In genomic region chr9:44799102-44799957, GRCm38 (mm10) we compare ENCODE assay signal across 8 mouse cellular contexts. TPM values are rescaled to one million over a fixed set of nuclear protein-coding genes. Genes with fewer than 3 reads are reported as not detected.
DNase-seq lines count a peak whose midpoint lies in the region; ATAC-seq lines count a peak whose summit lies in the region.

Gene Tmem25 (minus strand): TSS chr9:44799307.

- ATAC-seq in megakaryocyte, adult 5-6 weeks (ENCODE audit: poor library complexity, severe bottlenecking) = peak; percentile 91

- DNase-seq in adrenal gland, adult 18-20 months (ENCODE audit: low spot score in 2 of 2) = peak; percentile 74 to 83
- DNase-seq in embryo, embryonic 10.5 days (ENCODE audit: low spot score) = peak; percentile 85
- peak; percentile 80 for DNase-seq in gastrocnemius, postnatal 10 days
- DNase-seq in induced T-regulatory cell, adult 2 months (ENCODE audit: low read depth) = peak; percentile 84
- DNase-seq in left cerebral cortex, adult 8-10 months (ENCODE audit: low spot score in 2 of 2) = peak; percentile 72 to 91
- peak; percentile 87 to 89 for DNase-seq in right cerebral cortex, adult 2 months (ENCODE audit: low spot score in 2 of 2)
- peak; percentile 43 for DNase-seq in urinary bladder, postnatal 10 days (ENCODE audit: low spot score)

RNA-seq across cellular contexts. Expression of gene Tmem25, which starts in this region (rescaled TPM):
- 1 to 10 TPM; 4.2 to 8.3 TPM for total RNA-seq in adrenal gland, adult 18-20 months (2021)
- 1 to 10 TPM; 6.4 to 8.0 TPM for total RNA-seq in gastrocnemius, postnatal 10 days (2021)
- total RNA-seq in left cerebral cortex, adult 8-10 months (2022) = 10 to 100 TPM; 44.8 to 61.5 (median 58.2) TPM
- total RNA-seq in megakaryocyte, adult 5-6 weeks (2015) = 0.23 and 0.45 TPM in 2 replicates
- total RNA-seq in megakaryocyte, adult 5-6 weeks (2017) = 0.16 and 0.51 TPM in 2 replicates

Comparison
In these comparisons a context has a peak if more than half of its experiments do, and no peak if none do; other contexts are left out.
1. Peak in every context shown above with its lines: DNase-seq and ATAC-seq.
2. RNA of gene Tmem25 (total RNA-seq): 44.8 to 61.5 TPM in left cerebral cortex, adult 8-10 months; 4.2 to 8.3 TPM in adrenal gland, adult 18-20 months, 6.4 to 8.0 TPM in gastrocnemius, postnatal 10 days and 0.16 to 0.51 TPM in megakaryocyte, adult 5-6 weeks; every median in the first group is over 4 times any median in the second.
3. Peak in ATAC-seq in megakaryocyte, adult 5-6 weeks; RNA of the gene not detected or under 1 TPM.